8 mouse cellular contexts compared by ENCODE assay signal in the genomic region with DNA sequence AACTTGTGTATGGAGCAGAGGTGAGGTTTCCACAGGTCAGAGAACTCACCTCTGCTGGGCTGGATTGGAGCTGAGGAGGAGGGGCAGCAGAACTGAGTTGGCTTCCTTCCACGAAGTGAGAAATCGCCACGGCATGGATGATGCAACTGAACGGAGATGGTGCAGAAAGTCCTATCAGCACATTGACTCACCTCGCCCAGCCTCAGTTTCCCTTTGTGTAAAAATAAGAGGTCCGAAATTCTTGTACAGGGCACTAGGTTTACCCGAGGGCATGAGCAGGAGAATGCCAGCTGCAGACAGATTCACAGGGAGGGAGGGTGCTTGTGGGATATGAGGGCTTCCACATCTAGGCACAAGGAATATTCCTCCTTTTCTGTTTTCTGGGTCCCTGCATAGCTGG.
A peak's percentile ranks its signal among the peaks of the same experiment; 100 is the strongest.
DNase-seq lines count a peak whose midpoint lies in the region; ATAC-seq and TF ChIP-seq lines count a peak whose summit lies in the region.

No protein-coding gene starts in this region.

- TF ChIP-seq CTCF in stomach, postnatal 0 days (IDR thresholded peaks at IDR 0.05; ENCODE audit: low read depth): no peak

- peak overlapping the region; percentile 95 for H3K27ac ChIP-seq in limb, embryonic 13.5 days
- peak overlapping the region; percentile 97 for H3K27ac ChIP-seq in stomach, postnatal 0 days (replicated peaks)

- H3K4me2 ChIP-seq in limb, embryonic 13.5 days (replicated peaks): peak overlapping the region; percentile 68
- H3K4me2 ChIP-seq in stomach, postnatal 0 days (replicated peaks; ENCODE audit: low read depth): 0 out of 2 replicates have a peak overlapping the region, but pooled peaks have one; percentile 25

- H3K27me3 ChIP-seq in limb, embryonic 13.5 days: peaks cover 19% of the 10 kb centered on the region
- no peaks in the 10 kb centered on the region for H3K27me3 ChIP-seq in stomach, postnatal 0 days (ENCODE audit: control insufficient read depth, insufficient read depth, low read length)

- 57% methylated on average over 7 of the region's 7 CpGs for WGBS in limb, embryonic 13.5 days
- 53% methylated on average over 7 of the region's 7 CpGs for WGBS in stomach, postnatal 0 days

- no peaks in the 10 kb centered on the region for H3K9me3 ChIP-seq in limb, embryonic 13.5 days
- H3K9me3 ChIP-seq in stomach, postnatal 0 days (ENCODE audit: control insufficient read depth, low read length): no peaks in the 10 kb centered on the region

- no peak for ATAC-seq in limb, embryonic 13.5 days (ENCODE audit: low FRiP score, low read depth)
- ATAC-seq in stomach, postnatal 0 days (ENCODE audit: low FRiP score, low TSS enrichment): no peak

- 0 out of 2 replicates have a peak overlapping the region, but pooled peaks have one; percentile 2 for H3K9ac ChIP-seq in limb, embryonic 13.5 days
- no peak overlapping the region for H3K9ac ChIP-seq in stomach, postnatal 0 days (ENCODE audit: low read length)

- TF ChIP-seq EP300 in stomach, postnatal 0 days (optimal IDR thresholded peaks at IDR 0.05): no peak

- peak; percentile 13 for DNase-seq in adrenal gland, postnatal 25 days
- DNase-seq in adrenal gland, postnatal 10 days: no peak
- DNase-seq in urinary bladder, postnatal 14 days (ENCODE audit: low spot score): peak; percentile 25
- DNase-seq in urinary bladder, adult 2 months (ENCODE audit: low spot score): no peak
- DNase-seq in stomach, postnatal 0 days (ENCODE audit: low spot score): no peak
- no peak for DNase-seq in ovary, postnatal 36 days (ENCODE audit: low spot score)
- DNase-seq in frontal cortex, postnatal 10 days (ENCODE audit: low spot score in 2 of 2): no peak

- H3K4me3 ChIP-seq in limb, embryonic 13.5 days: no peak overlapping the region
- no peak overlapping the region for H3K4me3 ChIP-seq in stomach, postnatal 0 days (ENCODE audit: low read depth, low read length)

- H3K4me1 ChIP-seq in limb, embryonic 13.5 days: peaks cover 64% of the 10 kb centered on the region
- H3K4me1 ChIP-seq in stomach, postnatal 0 days (replicated peaks; ENCODE audit: control insufficient read depth, insufficient read depth): peaks cover 3% of the 10 kb centered on the region; the same call in 1 of the 2 replicates

- H3K36me3 ChIP-seq in limb, embryonic 13.5 days: no peaks in the 10 kb centered on the region
- no peaks in the 10 kb centered on the region for H3K36me3 ChIP-seq in stomach, postnatal 0 days (ENCODE audit: control insufficient read depth, insufficient read depth, low read length)

Comparison
In these comparisons a context has a peak if more than half of its experiments do, and no peak if none do; other contexts are left out.
1. DNase-seq: peak in adrenal gland, postnatal 25 days (single experiment) and urinary bladder, postnatal 14 days (single experiment); none in adrenal gland, postnatal 10 days (single experiment), urinary bladder, adult 2 months (single experiment), stomach, postnatal 0 days (single experiment), ovary, postnatal 36 days (single experiment) and frontal cortex, postnatal 10 days (0 of 2).